Mouse (Mus musculus) liver, postnatal 0 days (tissue): Measurements from ENCODE around the gene Macrod2.

Experiments
- CTCF ChIP-seq: sonication (generic); IDR thresholded peaks from 2 replicates; pipeline ENCODE4 v1.5.1; 2016; ENCODE audit warnings: antibody characterized with exemption, low read depth
- EP300 ChIP-seq: IDR thresholded peaks from 2 replicates; pipeline ENCODE4 v1.6.1; 2016; ENCODE audit warnings: antibody characterized with exemption, low read depth, mild to moderate bottlenecking

DNA sequence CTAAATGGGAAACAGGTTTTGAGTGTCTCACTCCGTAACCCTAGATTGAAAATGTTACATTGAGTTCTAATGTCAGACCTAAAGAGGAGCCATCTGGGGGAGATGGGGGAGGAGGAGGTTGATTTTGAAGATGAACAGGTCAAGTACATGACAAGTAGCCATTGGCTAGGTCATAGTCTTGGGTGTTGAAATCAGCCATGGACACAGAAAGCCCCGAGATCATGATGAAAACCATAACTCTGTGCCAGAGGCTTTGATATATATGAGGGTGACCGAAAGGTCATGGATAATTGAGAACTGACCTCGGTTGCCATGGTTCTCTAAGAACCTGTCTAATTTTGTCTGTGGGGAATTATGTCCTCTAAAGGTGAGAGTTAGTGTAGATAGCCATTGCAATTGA is 1405.1 kb downstream of the Macrod2 start:
- no peak for TF ChIP-seq CTCF
- no peak for TF ChIP-seq EP300
